Mouse (Mus musculus) heart, embryonic 16.5 days (tissue): ENCODE measurements at regions not wholly inside any gene's neighbourhood (a gene's known extent, or its start where the extent isn't known, plus 50 kb on each side); places are given as distances from the start of the nearest gene placed in this dataset.

Experiments used
- ATAC-seq: fragments of 200-750 bp; cut with Nextera tagmentation; replicated peaks from 2 replicates; pipeline ENCODE4 v1.8.0; 2017; ENCODE audit warnings: moderate number of reproducible peaks; ENCODE audit not compliant: insufficient read depth, low FRiP score; ENCODE audit errors: extremely low read depth
- H3K27ac ChIP-seq: fragments of 300-500 bp; sonication (generic); 2 replicates; pipeline ENCODE4 v1.5.1; 2014; ENCODE audit warnings: mild to moderate bottlenecking, low read length, control low read depth, moderate library complexity
- H3K27me3 ChIP-seq: fragments of 300-500 bp; sonication (generic); 2 replicates; pipeline ENCODE4 v1.6.1; 2014; ENCODE audit warnings: low read length, mixed read lengths; ENCODE audit not compliant: control insufficient read depth, insufficient read depth
- H3K36me3 ChIP-seq: fragments of 300-500 bp; sonication (generic); 2 replicates; pipeline ENCODE4 v1.6.1; 2014; ENCODE audit not compliant: control insufficient read depth, insufficient read depth
- H3K4me1 ChIP-seq: fragments of 300-500 bp; sonication (generic); 2 replicates; pipeline ENCODE4 v1.6.1; 2014; ENCODE audit warnings: low read length, mixed read lengths; ENCODE audit not compliant: control insufficient read depth, insufficient read depth
- H3K4me2 ChIP-seq: fragments of 300-500 bp; sonication (generic); 2 replicates; pipeline ENCODE4 v1.6.1; 2014; ENCODE audit warnings: low read depth, mild to moderate bottlenecking, control low read depth, low read length
- H3K4me3 ChIP-seq: fragments of 300-500 bp; sonication (generic); 2 replicates; pipeline ENCODE4 v1.5.1; 2014; ENCODE audit warnings: mild to moderate bottlenecking, control low read depth, low read length
- H3K9ac ChIP-seq: fragments of 300-500 bp; sonication (generic); 2 replicates; pipeline ENCODE4 v1.6.1; 2014; ENCODE audit warnings: low read length, control low read depth
- H3K9me3 ChIP-seq: fragments of 300-500 bp; sonication (generic); replicated peaks from 2 replicates; pipeline ENCODE4 v1.6.1; 2016; ENCODE audit warnings: low read length; ENCODE audit not compliant: control insufficient read depth
- WGBS: fragments of 180-500 bp; shearing (Covaris S2); extraction: QIAGEN DNeasy Blood & Tissue Kit; methylation state at CpG from one replicate; pipeline ENCODE4 v1.1.7; 2014; 5-methylcytosine and 5-hydroxymethylcytosine counted together

DNA sequence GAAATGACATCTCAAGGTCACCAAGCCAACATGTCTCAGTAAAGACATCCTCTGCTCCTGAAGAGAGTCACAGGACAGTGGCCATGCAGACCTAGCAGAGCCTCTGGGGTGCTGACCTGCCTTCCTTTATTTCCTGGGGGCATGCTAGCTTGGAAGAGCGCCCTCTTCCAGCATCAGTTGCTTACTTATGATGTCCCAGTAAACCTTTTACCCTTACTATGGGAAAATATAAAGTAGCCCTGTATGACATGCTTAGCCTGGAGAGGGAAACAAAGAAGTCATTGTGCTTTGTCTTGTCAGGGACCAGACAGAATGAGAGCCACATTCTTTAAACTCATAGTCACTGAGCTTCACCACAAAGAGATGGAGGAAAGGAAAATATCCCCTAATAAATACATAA is 82.9 kb downstream of the Postn start:
- H3K27ac ChIP-seq = peak overlapping the region; percentile 27; the same call in 1 of the 2 replicates
- H3K36me3 ChIP-seq = no peaks in the 10 kb centered on the region
- no peak overlapping the region for H3K9ac ChIP-seq
- H3K9me3 ChIP-seq = no peaks in the 10 kb centered on the region
- H3K27me3 ChIP-seq = no peaks in the 10 kb centered on the region
- no peak overlapping the region for H3K4me3 ChIP-seq
- WGBS = 63% methylated on average over 1 of the region's 1 CpGs
- no peaks in the 10 kb centered on the region for H3K4me1 ChIP-seq
- H3K4me2 ChIP-seq = no peak overlapping the region
- ATAC-seq = no peak

DNA sequence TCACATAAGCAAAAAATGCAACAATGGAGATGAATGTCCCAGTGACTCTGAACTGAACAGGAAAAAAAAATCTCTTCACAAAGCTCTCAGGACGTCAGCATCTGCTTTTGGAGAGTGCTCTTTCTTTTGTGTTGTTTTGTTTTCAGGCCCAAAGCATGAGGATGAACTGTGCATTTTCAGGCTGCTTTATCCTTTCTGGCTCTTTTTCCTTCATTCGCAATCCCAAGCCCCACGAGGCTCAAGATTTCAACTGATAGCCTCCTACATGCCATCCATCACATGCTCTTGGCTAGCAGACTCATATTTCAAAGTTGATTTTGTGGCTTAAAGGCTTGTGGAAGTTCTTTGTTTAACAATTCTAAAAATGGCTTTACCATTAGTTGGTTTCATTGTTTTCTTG is 86.0 kb downstream of the Postn start:
- H3K4me2 ChIP-seq = no peak overlapping the region
- H3K36me3 ChIP-seq = no peaks in the 10 kb centered on the region
- 43% methylated on average over 3 of the region's 3 CpGs for WGBS
- H3K9me3 ChIP-seq = no peaks in the 10 kb centered on the region
- no peak for ATAC-seq
- H3K4me1 ChIP-seq = no peaks in the 10 kb centered on the region
- H3K9ac ChIP-seq = no peak overlapping the region
- H3K27ac ChIP-seq = no peak overlapping the region
- no peaks in the 10 kb centered on the region for H3K27me3 ChIP-seq
- no peak overlapping the region for H3K4me3 ChIP-seq

GRCm38 (mm10) chr3:54457416-54457815 is 96.5 kb downstream of the Postn start:
- no peak overlapping the region for H3K9ac ChIP-seq
- no peaks in the 10 kb centered on the region for H3K4me1 ChIP-seq
- WGBS = 79% methylated on average over 2 of the region's 2 CpGs

GRCm38 (mm10) chr3:54461366-54461765 is 100.5 kb downstream of the Postn start:
- no peaks in the 10 kb centered on the region for H3K4me1 ChIP-seq
- no peak overlapping the region for H3K4me3 ChIP-seq
- no peak overlapping the region for H3K4me2 ChIP-seq
- WGBS = 87% methylated on average over 6 of the region's 6 CpGs
- H3K9ac ChIP-seq = no peak overlapping the region
- H3K27ac ChIP-seq = no peak overlapping the region
- no peaks in the 10 kb centered on the region for H3K36me3 ChIP-seq
- no peak for ATAC-seq
- H3K27me3 ChIP-seq = no peaks in the 10 kb centered on the region
- H3K9me3 ChIP-seq = no peaks in the 10 kb centered on the region

More at GRCm38 (mm10) chr3:54457416-54457815, 96.5 kb downstream of the Postn start:
- Histone ChIP-seq H3K4me3 (no peak overlapping the region), H3K27ac (no peak overlapping the region), H3K27me3 (no peaks in the 10 kb centered on the region), H3K9me3 (no peaks in the 10 kb centered on the region), H3K36me3 (no peaks in the 10 kb centered on the region), H3K4me2 (no peak overlapping the region)
- ATAC-seq = no peak

DNA sequence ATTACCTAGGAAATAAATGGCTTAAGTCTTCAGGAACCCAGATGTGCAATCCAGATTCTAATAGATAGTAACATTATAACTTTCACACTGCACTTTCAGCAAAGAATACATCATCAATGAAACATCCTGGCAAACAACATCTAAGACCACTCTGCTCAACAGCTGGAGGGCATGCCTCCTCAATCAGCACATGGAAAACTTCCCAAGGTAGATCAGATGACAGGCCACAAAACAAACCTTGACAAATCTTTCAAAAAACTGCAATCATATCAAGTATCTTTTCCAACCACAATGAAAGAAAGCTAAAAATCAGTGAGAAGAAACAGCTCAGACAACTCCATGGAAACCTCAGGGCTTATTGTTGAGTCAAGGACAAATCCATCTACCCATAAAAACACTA is 105.2 kb downstream of the Postn start:
- Histone ChIP-seq H3K27me3 (no peaks in the 10 kb centered on the region), H3K4me2 (no peak overlapping the region), H3K36me3 (no peaks in the 10 kb centered on the region), H3K4me3 (no peak overlapping the region), H3K9me3 (no peaks in the 10 kb centered on the region), H3K4me1 (no peaks in the 10 kb centered on the region), H3K27ac (no peak overlapping the region), H3K9ac (no peak overlapping the region)
- no peak for ATAC-seq

GRCm38 (mm10) chr3:54474209-54474608 is 113.3 kb downstream of the Postn start:
- Histone ChIP-seq H3K4me1 (no peaks in the 10 kb centered on the region), H3K27me3 (no peaks in the 10 kb centered on the region), H3K9me3 (no peaks in the 10 kb centered on the region), H3K36me3 (no peaks in the 10 kb centered on the region), H3K27ac (peak overlapping the region; percentile 57), H3K4me2 (no peak overlapping the region), H3K9ac (no peak overlapping the region), H3K4me3 (no peak overlapping the region)
- no peak for ATAC-seq
- WGBS = 68% methylated on average over 6 of the region's 6 CpGs

DNA sequence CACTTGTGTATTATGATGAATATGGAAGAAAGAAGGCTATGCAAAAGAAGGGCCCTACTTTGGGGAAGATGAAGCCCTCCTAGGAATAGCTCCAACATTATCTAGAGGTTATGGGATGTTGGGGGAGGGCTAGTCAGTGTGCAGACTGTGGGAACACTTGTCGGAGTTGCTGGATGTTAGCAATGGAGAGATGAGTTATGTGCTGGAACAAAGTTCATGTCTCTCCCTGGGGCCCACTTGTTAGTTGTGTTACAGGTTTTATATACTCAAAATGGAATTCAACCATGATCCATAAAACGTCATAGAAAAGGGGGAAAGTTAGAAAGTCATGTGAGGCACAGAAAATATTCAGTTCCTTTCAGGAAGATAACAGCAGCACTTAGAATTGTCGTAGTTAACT is 115.0 kb downstream of the Postn start:
- no peak for ATAC-seq
- no peaks in the 10 kb centered on the region for H3K27me3 ChIP-seq
- 0 out of 2 replicates have a peak, but pooled peaks cover 2% of the 10 kb centered on the region for H3K4me1 ChIP-seq
- 53% methylated on average over 3 of the region's 3 CpGs for WGBS
- no peak overlapping the region for H3K27ac ChIP-seq
- H3K9ac ChIP-seq = no peak overlapping the region
- no peak overlapping the region for H3K4me3 ChIP-seq
- no peaks in the 10 kb centered on the region for H3K9me3 ChIP-seq
- H3K4me2 ChIP-seq = no peak overlapping the region
- H3K36me3 ChIP-seq = no peaks in the 10 kb centered on the region

GRCm38 (mm10) chr3:54477986-54478385 is 117.1 kb downstream of the Postn start:
- ATAC-seq = peak; percentile 23
- H3K4me2 ChIP-seq = no peak overlapping the region
- H3K36me3 ChIP-seq = no peaks in the 10 kb centered on the region
- H3K4me1 ChIP-seq = 0 out of 2 replicates have a peak, but pooled peaks cover 2% of the 10 kb centered on the region
- H3K9me3 ChIP-seq = no peaks in the 10 kb centered on the region
- 48% methylated on average over 4 of the region's 4 CpGs for WGBS
- no peak overlapping the region for H3K9ac ChIP-seq
- peak overlapping the region; percentile 25 for H3K27ac ChIP-seq
- H3K4me3 ChIP-seq = no peak overlapping the region
- H3K27me3 ChIP-seq = no peaks in the 10 kb centered on the region

DNA sequence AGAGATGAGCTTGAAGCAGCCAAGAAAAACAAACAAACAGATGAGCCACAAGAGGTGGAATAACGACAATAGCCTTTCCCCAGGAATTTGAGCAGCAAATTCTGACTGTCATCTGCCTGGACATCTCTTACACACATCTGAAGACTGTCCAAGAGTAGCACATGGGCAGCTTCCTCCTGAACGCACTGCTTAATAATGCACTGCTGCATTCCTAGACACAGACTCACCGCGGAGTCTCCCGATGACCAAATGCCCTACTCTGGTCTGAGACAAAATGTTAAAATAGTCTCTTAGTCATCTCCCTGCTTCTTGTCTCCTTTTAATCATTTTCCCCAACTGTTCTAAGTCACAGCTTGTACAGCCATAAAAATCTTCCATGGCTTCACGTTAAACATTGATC is 119.3 kb downstream of the Postn start:
- Histone ChIP-seq H3K27ac (no peak overlapping the region), H3K4me1 (0 out of 2 replicates have a peak, but pooled peaks cover 2% of the 10 kb centered on the region), H3K9ac (no peak overlapping the region), H3K4me3 (no peak overlapping the region), H3K36me3 (no peaks in the 10 kb centered on the region), H3K9me3 (no peaks in the 10 kb centered on the region), H3K27me3 (no peaks in the 10 kb centered on the region), H3K4me2 (no peak overlapping the region)
- no peak for ATAC-seq
- 59% methylated on average over 6 of the region's 6 CpGs for WGBS

DNA sequence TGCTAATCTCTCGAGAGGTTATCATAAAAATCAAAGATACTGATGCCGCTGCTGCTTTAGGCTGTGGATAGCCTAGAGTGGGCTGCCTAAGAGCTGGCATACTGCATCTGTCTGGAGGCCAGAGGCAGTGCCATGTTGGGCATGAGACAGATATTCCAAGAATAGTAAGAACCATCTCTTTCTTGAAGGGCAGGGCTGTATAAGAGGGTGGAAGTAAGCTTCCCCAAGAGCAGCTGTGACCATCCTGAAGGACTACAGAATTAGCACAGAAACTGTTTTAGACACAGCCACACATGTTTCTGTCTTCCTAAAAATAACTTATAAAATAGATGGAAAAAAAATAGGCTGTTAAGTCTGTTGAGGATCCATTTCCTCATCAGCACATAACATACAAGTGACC is 126.4 kb downstream of the Postn start:
- 85% methylated on average over 2 of the region's 2 CpGs for WGBS
- Histone ChIP-seq H3K27ac (no peak overlapping the region), H3K9me3 (0 out of 2 replicates have a peak, but pooled peaks cover 3% of the 10 kb centered on the region), H3K4me2 (no peak overlapping the region), H3K4me1 (no peaks in the 10 kb centered on the region), H3K36me3 (no peaks in the 10 kb centered on the region), H3K4me3 (no peak overlapping the region), H3K27me3 (no peaks in the 10 kb centered on the region), H3K9ac (no peak overlapping the region)
- ATAC-seq = no peak
